Mouse (Mus musculus): ENCODE measurements around the gene Sdk2.
A peak's percentile ranks its signal among the peaks of the same experiment; 100 is the strongest.

The Sdk2 gene

DNA sequence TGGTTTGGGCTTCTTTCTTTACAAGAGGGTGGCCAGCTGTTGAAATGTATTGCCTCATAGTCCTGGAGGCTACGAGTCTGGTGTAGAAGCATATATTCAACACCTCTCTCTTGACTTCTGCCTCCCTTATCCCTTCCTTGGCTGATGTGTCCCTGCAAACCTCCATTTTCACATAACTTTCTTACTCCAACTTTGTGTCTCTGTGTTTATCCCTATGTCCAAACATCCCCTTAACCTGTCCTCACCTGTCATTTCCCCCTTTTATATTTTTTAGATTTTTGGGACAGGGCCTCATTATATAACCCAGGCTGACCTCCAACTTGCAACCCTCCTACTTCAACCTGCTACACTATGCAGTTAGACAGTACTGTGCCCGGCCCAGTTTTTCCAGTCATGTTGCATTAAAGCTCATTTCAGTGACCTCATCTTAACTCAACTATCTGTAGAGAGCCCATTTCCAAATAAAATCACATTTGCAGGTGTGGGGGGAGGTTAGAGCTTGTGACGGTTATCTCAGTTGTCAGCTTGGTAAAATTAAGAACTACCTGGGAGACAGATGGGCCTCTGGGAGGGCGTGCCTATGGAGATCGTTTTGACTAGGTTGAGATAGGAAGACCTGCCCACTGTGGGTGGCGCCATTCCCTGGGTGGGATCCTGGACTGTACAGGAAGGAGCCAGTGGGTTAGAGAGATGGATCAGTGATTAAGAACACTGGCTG is 302.6 kb downstream of the Sdk2 start:
- DNase-seq (ENCODE audit: low read depth, low spot score) = no peak

- DNase-seq (ENCODE audit: low read depth, low spot score) = no peak
Observed at GRCm38 (mm10) chr11:113763449-113763848, 303.4 kb downstream of the Sdk2 start.

GRCm38 (mm10) chr11:113762136-113762797 is 304.6 kb downstream of the Sdk2 start:
- DNase-seq (ENCODE audit: low read depth, low spot score) = no peak

GRCm38 (mm10) chr11:113761646-113762045 is 305.2 kb downstream of the Sdk2 start:
- DNase-seq (ENCODE audit: low read depth, low spot score) = no peak

- DNase-seq (ENCODE audit: low read depth, low spot score) = no peak
Observed at GRCm38 (mm10) chr11:113760476-113760875, 306.4 kb downstream of the Sdk2 start.

DNA sequence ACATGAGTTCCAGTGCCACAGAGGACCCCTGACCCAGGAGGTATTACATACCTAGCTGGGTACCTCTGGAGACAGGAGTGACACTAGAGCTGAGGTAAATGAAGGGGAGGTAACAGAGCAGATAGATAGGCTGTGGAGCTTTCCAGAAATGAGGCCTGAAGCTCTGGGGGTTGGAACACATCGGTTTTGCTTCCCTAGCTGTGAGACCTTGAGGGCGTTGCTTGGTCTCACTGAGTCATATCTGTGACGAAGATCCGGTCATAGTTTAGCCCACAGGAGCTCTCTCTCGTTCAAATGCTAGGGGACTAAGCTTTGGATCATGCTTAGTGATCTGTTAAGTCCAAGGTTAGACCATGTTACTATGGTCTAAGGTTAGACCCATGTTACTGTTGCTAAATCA is 308.0 kb downstream of the Sdk2 start:
- DNase-seq (ENCODE audit: low read depth, low spot score) = no peak

GRCm38 (mm10) chr11:113756578-113756977 is 310.3 kb downstream of the Sdk2 start:
- DNase-seq (ENCODE audit: low read depth, low spot score) = no peak

GRCm38 (mm10) chr11:113755878-113756277 is 311.0 kb downstream of the Sdk2 start:
- no peak for DNase-seq (ENCODE audit: low read depth, low spot score)

GRCm38 (mm10) chr11:113754845-113755244 is 312.0 kb downstream of the Sdk2 start:
- DNase-seq (ENCODE audit: low read depth, low spot score) = no peak

DNA sequence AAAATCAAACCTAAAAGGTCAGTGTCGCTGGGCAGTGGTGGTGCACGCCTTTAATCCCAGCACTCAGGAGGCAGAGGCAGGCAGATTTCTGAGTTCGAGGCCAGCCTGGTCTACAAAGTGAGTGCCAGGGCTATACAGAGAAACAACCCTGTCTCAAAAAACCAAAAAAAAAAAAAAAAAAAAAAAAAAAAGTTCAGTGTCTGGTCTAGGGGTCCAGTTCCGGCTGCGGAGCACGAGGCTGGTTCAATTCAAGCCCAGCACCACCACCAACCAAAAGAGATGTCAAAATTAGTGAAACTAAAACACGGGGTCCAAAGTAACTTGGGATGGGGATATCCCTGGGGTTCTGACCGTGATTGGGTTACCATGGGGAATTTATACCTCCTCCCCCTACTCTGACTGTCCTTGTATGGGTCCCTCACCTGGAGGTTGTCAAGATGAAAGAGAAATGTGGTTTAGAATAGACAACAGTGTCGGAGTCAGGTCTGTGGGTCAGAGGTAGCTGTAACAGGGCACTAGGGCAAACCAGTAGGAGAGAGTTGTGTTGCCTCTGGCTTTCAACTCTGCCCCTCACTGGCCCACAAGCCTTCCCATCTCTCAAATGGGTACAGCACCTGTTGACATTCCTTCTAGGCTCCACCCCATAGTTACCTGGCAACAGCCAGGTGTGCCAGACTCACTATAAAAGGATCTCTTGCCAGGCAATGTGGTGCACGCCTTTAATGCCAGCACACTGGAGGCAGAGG is 314.0 kb downstream of the Sdk2 start:
- no peak for DNase-seq (ENCODE audit: low read depth, low spot score)

GRCm38 (mm10) chr11:113752158-113752661 is 314.6 kb downstream of the Sdk2 start:
- DNase-seq (ENCODE audit: low read depth, low spot score) = no peak

DNA sequence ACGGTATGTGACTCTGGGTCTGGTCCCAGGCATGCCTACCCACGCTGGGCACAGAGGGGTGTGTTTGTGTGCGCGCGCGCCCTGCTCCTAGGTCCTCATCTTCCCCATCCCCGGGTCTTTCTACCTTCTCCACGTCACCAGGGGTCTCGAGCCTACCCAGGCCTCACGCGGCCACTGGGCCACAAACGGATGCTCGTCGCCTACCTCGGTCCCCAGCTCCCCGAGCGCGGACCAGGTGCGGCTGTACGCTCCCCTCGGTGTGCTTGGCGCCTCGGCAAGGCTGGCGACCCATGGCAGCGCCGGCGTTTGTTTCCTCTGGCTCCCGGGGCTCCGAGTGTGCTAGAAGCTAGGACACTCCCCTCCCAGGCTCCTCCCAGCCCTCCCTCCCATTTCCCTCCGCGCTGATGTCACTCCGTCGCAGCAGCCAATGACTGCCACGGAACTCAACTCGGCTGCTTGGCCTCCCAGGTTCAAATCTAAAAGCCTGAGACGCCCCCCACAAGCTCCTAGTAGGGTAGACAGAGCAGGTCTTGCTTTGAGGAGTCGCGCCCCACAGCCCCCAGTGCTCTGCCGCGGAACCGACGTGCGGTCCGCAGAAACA is 315.3 kb downstream of the Sdk2 start, which contains the start of gene Cdc42ep4:
Cdc42ep4 (minus strand) TSS at position 398 of the 601 bp plus-strand sequence.
- DNase-seq (ENCODE audit: low read depth, low spot score) = peak; percentile 92

- peak; percentile 44 for DNase-seq (ENCODE audit: low read depth, low spot score)
Observed at GRCm38 (mm10) chr11:113750571-113751483, 316.0 kb downstream of the Sdk2 start.

DNA sequence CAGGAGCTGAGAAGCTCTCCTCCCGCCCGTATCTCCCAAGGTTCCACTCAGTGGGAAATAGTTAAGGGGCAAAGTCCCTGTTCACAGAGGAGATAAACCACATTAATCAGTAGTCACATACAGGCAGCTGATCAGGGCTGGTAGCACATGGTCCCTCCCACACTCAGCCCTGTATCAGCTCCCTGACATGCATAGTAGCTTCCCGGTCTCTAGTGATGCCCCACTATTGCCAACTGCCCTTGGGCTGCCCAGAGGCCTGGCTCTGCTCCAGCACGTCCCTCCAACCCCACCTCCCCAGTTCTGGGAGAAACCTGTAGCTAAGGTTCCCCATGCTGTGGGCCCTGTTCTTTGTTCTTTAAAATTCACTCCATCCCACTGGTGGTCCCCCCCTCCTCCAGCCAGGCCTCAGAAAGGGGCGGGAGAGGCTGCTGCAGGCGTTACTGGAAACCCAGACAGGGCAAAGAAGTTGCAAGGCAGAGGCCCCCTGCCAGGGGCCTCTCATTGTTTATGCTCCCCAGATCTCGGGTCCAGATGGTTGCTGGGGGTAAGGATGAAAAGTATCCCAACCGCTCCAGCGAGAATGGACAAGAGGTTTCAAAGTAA is 317.0 kb downstream of the Sdk2 start:
- DNase-seq (ENCODE audit: low read depth, low spot score) = no peak

DNA sequence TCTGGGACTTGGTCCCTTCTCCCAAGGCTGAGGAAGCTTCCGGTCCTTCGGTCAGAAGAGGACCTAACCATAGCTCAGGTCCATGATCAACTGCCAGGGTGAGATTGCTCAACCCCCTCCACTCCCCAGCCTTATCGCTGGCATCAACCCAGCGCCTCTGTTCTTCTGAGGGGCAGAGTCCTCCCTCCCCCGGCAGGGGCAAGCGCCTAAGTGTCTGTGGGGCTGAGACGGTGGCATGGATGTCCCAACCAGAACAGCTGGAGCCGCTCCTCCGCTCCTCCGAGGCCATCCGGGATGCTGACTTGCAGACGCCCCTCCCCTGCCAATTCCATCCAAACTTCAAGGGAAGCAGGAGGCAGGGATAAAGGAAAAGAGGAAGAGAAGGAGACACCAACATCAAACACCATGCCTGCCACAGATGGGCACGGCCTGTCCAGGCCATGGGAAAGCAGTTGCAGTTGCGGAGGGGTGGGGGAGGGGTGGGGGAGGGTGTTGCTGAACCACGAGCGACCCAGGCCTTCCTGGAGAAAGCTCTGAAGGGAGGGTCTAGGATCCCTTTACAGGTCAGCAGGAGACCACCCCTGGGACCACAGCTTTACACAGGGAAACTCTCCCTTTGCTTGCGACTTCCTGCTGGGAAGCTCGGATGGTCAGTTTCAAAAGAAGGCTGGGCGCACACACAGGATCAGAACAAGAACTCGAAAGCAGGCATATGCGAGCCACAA is 317.9 kb downstream of the Sdk2 start:
- DNase-seq (ENCODE audit: low read depth, low spot score) = no peak

GRCm38 (mm10) chr11:113747725-113748380 is 319.0 kb downstream of the Sdk2 start:
- DNase-seq (ENCODE audit: low read depth, low spot score) = no peak

DNA sequence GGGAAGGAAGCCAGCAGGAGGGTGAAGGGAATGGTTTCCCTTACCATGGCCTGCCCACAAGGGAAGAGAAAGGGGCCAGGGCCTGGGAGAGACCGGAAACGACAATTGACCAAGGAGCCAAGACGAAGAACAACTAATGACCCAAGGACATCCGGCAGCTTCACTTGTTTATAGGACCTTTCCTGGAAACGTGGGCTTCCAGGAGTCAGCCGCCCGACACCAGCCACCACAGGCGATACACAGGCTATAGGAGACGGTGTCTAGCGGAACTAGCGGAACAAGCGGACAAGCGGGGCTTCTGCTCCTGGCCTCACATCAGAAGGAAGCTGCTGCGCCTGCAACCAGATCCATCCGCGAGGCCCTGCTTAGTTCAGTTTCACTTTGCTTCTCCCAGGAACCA is 319.8 kb downstream of the Sdk2 start:
- peak; percentile 27 for DNase-seq (ENCODE audit: low read depth, low spot score)

GRCm38 (mm10) chr11:113745961-113746360 is 320.9 kb downstream of the Sdk2 start:
- DNase-seq (ENCODE audit: low read depth, low spot score) = no peak

GRCm38 (mm10) chr11:113742998-113743397 is 323.8 kb downstream of the Sdk2 start:
- DNase-seq (ENCODE audit: low read depth, low spot score) = no peak

Measured in brain, adult 2 months (tissue).